Comparison of ENCODE assay signal across 18 mouse cellular contexts in the genomic region with DNA sequence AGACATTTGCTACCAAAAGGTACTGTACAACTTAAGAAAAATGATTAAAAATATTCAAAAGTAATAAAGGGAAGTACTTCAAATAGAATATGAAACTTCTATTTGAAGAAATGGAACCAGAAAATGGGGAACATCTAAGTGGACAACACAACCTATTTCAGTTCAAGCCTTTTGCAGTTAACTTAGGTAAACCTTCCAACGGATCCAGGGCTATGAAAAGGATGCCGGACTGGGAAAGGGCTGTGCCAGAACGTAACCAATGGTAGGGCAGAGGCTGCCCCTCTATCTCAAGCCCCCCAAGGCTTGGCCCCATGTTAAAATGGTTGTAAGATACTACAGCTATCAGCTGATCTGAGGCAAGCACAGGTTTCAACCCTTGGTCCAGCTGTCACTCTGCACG.
"Had no signal": no experiment of that assay in that cellular context is flagged by ENCODE, and none has a peak within 500 bp of the region (broad histone marks: within the 10 kb centered on the region; RNA-seq: fewer than 3 reads in every experiment).

No protein-coding gene starts in this region.

- H3K4me1 ChIP-seq: limb, embryonic 12.5 days; limb, embryonic 15.5 days; lung, embryonic 15.5 days; midbrain, embryonic 12.5 days; midbrain, embryonic 15.5 days had no signal

- H3K9ac ChIP-seq: limb, embryonic 12.5 days; limb, embryonic 15.5 days; liver, embryonic 14.5 days; liver, postnatal 0 days; lung, embryonic 15.5 days; midbrain, embryonic 12.5 days; midbrain, embryonic 15.5 days had no signal

- H3K27ac ChIP-seq: kidney, postnatal 0 days; layer of hippocampus, adult 2 months; limb, embryonic 12.5 days; limb, embryonic 15.5 days; liver, embryonic 14.5 days; lung, embryonic 15.5 days; midbrain, embryonic 12.5 days; midbrain, embryonic 15.5 days had no signal

- H3K4me3 ChIP-seq: layer of hippocampus, adult 2 months; limb, embryonic 12.5 days; limb, embryonic 15.5 days; lung, embryonic 15.5 days; midbrain, embryonic 12.5 days; midbrain, embryonic 15.5 days had no signal

- H3K4me2 ChIP-seq: limb, embryonic 12.5 days; limb, embryonic 15.5 days; liver, embryonic 11.5 days; lung, embryonic 15.5 days; midbrain, embryonic 12.5 days; midbrain, embryonic 15.5 days had no signal

- H3K27me3 ChIP-seq: limb, embryonic 12.5 days; limb, embryonic 15.5 days; lung, embryonic 15.5 days; midbrain, embryonic 12.5 days; midbrain, embryonic 15.5 days had no signal

- H3K9me3 ChIP-seq: limb, embryonic 12.5 days; limb, embryonic 15.5 days; lung, embryonic 15.5 days; midbrain, embryonic 12.5 days; midbrain, embryonic 15.5 days had no signal

- DNase-seq: kidney, adult 18-20 months; kidney, postnatal 25 days; layer of hippocampus, adult 9-11 months; liver, postnatal 0 days; lung, postnatal 10 days; lung, postnatal 36 days; thymus, adult 18-20 months; thymus, postnatal 14 days; thymus, postnatal 4 days had no signal

- ATAC-seq: liver, postnatal 0 days; midbrain, embryonic 15.5 days had no signal
